Mouse (Mus musculus): ENCODE data around the gene Ngb.

DNA sequence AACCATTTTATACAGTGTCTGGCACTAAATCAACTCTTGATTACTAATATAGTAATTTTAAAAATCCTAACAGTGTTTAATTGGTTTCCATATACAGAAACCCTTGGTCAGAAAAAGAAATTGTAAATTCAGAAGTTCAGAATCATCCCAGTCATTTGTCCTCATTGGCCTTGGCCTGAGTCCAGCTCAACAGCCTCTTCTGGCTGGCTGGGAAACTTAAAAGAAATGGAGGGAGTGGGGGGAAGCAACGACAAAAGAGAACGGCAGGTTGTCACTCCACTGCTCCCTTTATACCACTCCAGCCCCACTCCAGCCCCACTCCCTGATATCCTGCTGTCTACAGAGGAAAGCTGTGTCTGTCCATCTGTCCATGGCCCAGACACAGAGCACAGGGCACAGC, 28.8 kb upstream of the Ngb start:
- TF ChIP-seq CTCF (IDR thresholded peaks at IDR 0.05; ENCODE audit: control insufficient read depth, insufficient read depth, insufficient read length) = no peak
- TF ChIP-seq MAX (IDR thresholded peaks at IDR 0.05) = no peak
- TF ChIP-seq CEBPB (IDR thresholded peaks at IDR 0.05; ENCODE audit: low read depth) = no peak

Data from C2C12 (cell line).